Mouse (Mus musculus): ENCODE data around the gene Erp27.

Erp27 gene

GRCm38 (mm10) chr6:136939326-136940187 lies 17.6 kb upstream of the Erp27 start:
- DNase-seq (ENCODE audit: low spot score in 2 of 2): no peak

- no peak for DNase-seq (ENCODE audit: low spot score in 2 of 2)
These were observed 16.5 kb upstream of the Erp27 start for GRCm38 (mm10) chr6:136938331-136939126.

GRCm38 (mm10) chr6:136937117-136937516 lies 15.1 kb upstream of the Erp27 start:
- DNase-seq (ENCODE audit: low spot score in 2 of 2): no peak

GRCm38 (mm10) chr6:136936361-136936760 lies 14.4 kb upstream of the Erp27 start:
- no peak for DNase-seq (ENCODE audit: low spot score in 2 of 2)

GRCm38 (mm10) chr6:136935233-136935632 lies 13.3 kb upstream of the Erp27 start:
- no peak for DNase-seq (ENCODE audit: low spot score in 2 of 2)

- no peak for DNase-seq (ENCODE audit: low spot score in 2 of 2)
These were observed 12.1 kb upstream of the Erp27 start for GRCm38 (mm10) chr6:136934068-136934467.

GRCm38 (mm10) chr6:136931246-136931645 lies 9.3 kb upstream of the Erp27 start:
- no peak for DNase-seq (ENCODE audit: low spot score in 2 of 2)

- peak in 1 of 2 experiments; percentile 41 for DNase-seq (ENCODE audit: low spot score in 2 of 2)
These were observed 8.7 kb upstream of the Erp27 start for GRCm38 (mm10) chr6:136930677-136931076.

- no peak for DNase-seq (ENCODE audit: low spot score in 2 of 2)
These were observed 5.6 kb upstream of the Erp27 start for GRCm38 (mm10) chr6:136927626-136928025.

GRCm38 (mm10) chr6:136925049-136925448 lies 3.1 kb upstream of the Erp27 start:
- DNase-seq (ENCODE audit: low spot score in 2 of 2): no peak

- no peak for DNase-seq (ENCODE audit: low spot score in 2 of 2)
These were observed 1.6 kb upstream of the Erp27 start, which contains the start of gene Pde6h for GRCm38 (mm10) chr6:136923532-136923931. Pde6h (plus strand) TSS chr6:136923832.

- DNase-seq (ENCODE audit: low spot score in 2 of 2): no peak
These were observed 891 bp upstream of the Erp27 start for GRCm38 (mm10) chr6:136922871-136923270.

GRCm38 (mm10) chr6:136921601-136922000 lies 379 bp downstream of the Erp27 start:
- DNase-seq (ENCODE audit: low spot score in 2 of 2): no peak

- DNase-seq (ENCODE audit: low spot score in 2 of 2): peak; percentile 55 to 58
These were observed 1.4 kb downstream of the Erp27 start for GRCm38 (mm10) chr6:136920320-136921257.

- no peak for DNase-seq (ENCODE audit: low spot score in 2 of 2)
These were observed 4.1 kb downstream of the Erp27 start for GRCm38 (mm10) chr6:136917885-136918284.

GRCm38 (mm10) chr6:136915721-136916395 lies 6.1 kb downstream of the Erp27 start:
- no peak for DNase-seq (ENCODE audit: low spot score in 2 of 2)

- no peak for DNase-seq (ENCODE audit: low spot score in 2 of 2)
These were observed 7.7 kb downstream of the Erp27 start for GRCm38 (mm10) chr6:136914234-136914633.

- peak in 1 of 2 experiments; percentile 40 for DNase-seq (ENCODE audit: low spot score in 2 of 2)
These were observed 8.4 kb downstream of the Erp27 start for GRCm38 (mm10) chr6:136913384-136914126.

- DNase-seq (ENCODE audit: low spot score in 2 of 2): no peak
These were observed 9.2 kb downstream of the Erp27 start for GRCm38 (mm10) chr6:136912751-136913265.
